Mouse (Mus musculus) kidney, adult 18-20 months (tissue): ENCODE data around the gene Olfr493.

Source experiments
- DNase-seq: peaks from one replicate; pipeline ENCODE4 v3.0.0; 2021

Gene Olfr493

GRCm38 (mm10) chr7:108346879-108347278, at the start of gene Olfr493:
TSS of gene Olfr493 (minus strand) at chr7:108346979.
- no peak for DNase-seq

- no peak for DNase-seq
Observed at GRCm38 (mm10) chr7:108392867-108393266, 46.1 kb upstream of the Olfr493 start, which contains the start of gene Olfr495. TSS of gene Olfr495 (plus strand) at chr7:108393167.

- no peak for DNase-seq
Observed at GRCm38 (mm10) chr7:108365035-108365434, 18.3 kb upstream of the Olfr493 start, which contains the start of gene Olfr494. TSS of gene Olfr494 (plus strand) at chr7:108365335.

GRCm38 (mm10) chr7:108323574-108323973, 23.2 kb downstream of the Olfr493 start, which contains the start of gene Olfr492:
TSS of gene Olfr492 (minus strand) at chr7:108323674.
- DNase-seq, result no peak

- DNase-seq, result no peak
Observed at GRCm38 (mm10) chr7:108313151-108313550, 33.6 kb downstream of the Olfr493 start, which contains the start of gene Olfr491. TSS of gene Olfr491 (plus strand) at chr7:108313451.
